Mouse (Mus musculus) intestine, embryonic 15.5 days (tissue): ENCODE measurements around the gene Cdc73. TPM values are rescaled to one million over a fixed set of nuclear protein-coding genes. Genes with fewer than 3 reads are reported as not detected.

Source experiments
- ATAC-seq: fragments of 200-750 bp; cut with Nextera tagmentation; 2 replicates; pipeline ENCODE4 v1.8.0; 2017; ENCODE audit warnings: moderate TSS enrichment, moderate library complexity
- H3K27ac ChIP-seq: fragments of 300-500 bp; sonication (generic); 2 replicates; pipeline ENCODE4 v1.5.1; 2015; ENCODE audit warnings: mild to moderate bottlenecking, inconsistent platforms
- H3K27me3 ChIP-seq: fragments of 300-500 bp; sonication (generic); replicated peaks from 2 replicates; pipeline ENCODE4 v1.6.1; 2015; ENCODE audit warnings: inconsistent platforms
- H3K36me3 ChIP-seq: fragments of 300-500 bp; sonication (generic); 2 replicates; pipeline ENCODE4 v1.6.1; 2015; ENCODE audit warnings: inconsistent platforms
- H3K4me1 ChIP-seq: fragments of 300-500 bp; sonication (generic); replicated peaks from 2 replicates; pipeline ENCODE4 v1.6.1; 2015; ENCODE audit warnings: inconsistent platforms
- H3K4me2 ChIP-seq: fragments of 300-500 bp; sonication (generic); replicated peaks from 2 replicates; pipeline ENCODE4 v1.6.1; 2015; ENCODE audit warnings: mild to moderate bottlenecking, inconsistent platforms
- H3K4me3 ChIP-seq: fragments of 300-500 bp; sonication (generic); replicated peaks from 2 replicates; pipeline ENCODE4 v1.5.1; 2015; ENCODE audit warnings: inconsistent platforms
- H3K9ac ChIP-seq: fragments of 300-500 bp; sonication (generic); 2 replicates; pipeline ENCODE4 v1.6.1; 2015; ENCODE audit warnings: inconsistent platforms
- H3K9me3 ChIP-seq: fragments of 300-500 bp; sonication (generic); 2 replicates; pipeline ENCODE4 v1.6.1; 2016; ENCODE audit warnings: inconsistent platforms
- WGBS: fragments of 180-500 bp; shearing (Covaris S2); methylation state at CpG from one replicate; pipeline ENCODE4 v1.1.7; 2015; 5-methylcytosine and 5-hydroxymethylcytosine counted together
- polyA plus RNA-seq: library from polyadenylated mRNA; unstranded; fragments of >200 nt; fragmentation: Nextera tagmentation; extraction: Ambion mirVana; gene quantifications from 2 replicates; pipeline ENCODE4 v1.2.1, GENCODE M21; 2015

Cdc73 gene
- polyA plus RNA-seq, 1 experiment from 2014 or later = 28.0 TPM

DNA sequence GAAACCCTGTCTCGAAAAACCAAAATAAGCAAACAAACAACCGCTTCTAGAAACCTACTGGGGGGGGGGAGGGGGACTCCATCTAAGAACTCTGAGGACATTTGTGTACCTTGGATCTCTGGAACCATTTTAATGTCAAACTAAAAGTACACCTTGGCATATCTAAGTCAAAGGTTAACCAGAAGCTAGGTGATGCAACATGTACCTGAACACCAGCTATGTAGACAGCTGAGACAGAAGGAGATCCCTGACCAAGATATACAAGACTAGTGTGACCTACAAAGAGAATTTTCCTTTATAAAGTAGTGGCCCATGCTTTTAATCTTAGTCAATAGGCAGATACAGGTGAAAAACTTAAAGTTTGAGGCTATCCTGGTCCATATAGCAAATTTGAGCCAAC, 39.5 kb downstream of the Cdc73 start:
- Histone ChIP-seq H3K27ac (no peak overlapping the region), H3K9ac (no peak overlapping the region), H3K36me3 (0 out of 2 replicates have a peak, but pooled peaks cover 3% of the 10 kb centered on the region), H3K9me3 (no peaks in the 10 kb centered on the region), H3K4me2 (no peak overlapping the region), H3K27me3 (no peaks in the 10 kb centered on the region), H3K4me1 (no peaks in the 10 kb centered on the region), H3K4me3 (no peak overlapping the region)
- peak; percentile 20; the same call in 1 of the 2 replicates for ATAC-seq
- WGBS = 95% methylated on average over 2 of the region's 2 CpGs

DNA sequence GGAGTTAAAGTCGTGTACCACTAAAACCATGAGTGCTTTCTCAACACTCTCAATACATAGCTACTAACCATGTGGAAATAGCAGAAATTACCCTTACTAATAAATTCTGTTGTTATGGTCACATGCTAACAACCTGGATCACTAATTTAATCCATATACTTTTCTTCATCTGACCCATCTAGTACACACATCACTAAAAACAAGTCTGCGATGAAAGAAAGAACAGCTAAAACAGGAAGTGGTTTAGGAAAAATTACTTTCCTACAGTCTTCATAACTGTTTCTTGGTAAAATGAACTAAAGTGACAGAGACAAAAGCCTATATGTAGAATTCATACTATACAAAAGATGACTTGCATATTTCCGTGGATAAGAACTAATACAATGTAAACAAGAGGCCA, 49.0 kb downstream of the Cdc73 start:
- ATAC-seq = no peak
- Histone ChIP-seq H3K27ac (no peak overlapping the region), H3K9ac (no peak overlapping the region), H3K36me3 (no peaks in the 10 kb centered on the region), H3K27me3 (no peaks in the 10 kb centered on the region), H3K4me2 (no peak overlapping the region), H3K9me3 (no peaks in the 10 kb centered on the region), H3K4me1 (no peaks in the 10 kb centered on the region), H3K4me3 (no peak overlapping the region)
- 83% methylated on average over 3 of the region's 3 CpGs for WGBS

DNA sequence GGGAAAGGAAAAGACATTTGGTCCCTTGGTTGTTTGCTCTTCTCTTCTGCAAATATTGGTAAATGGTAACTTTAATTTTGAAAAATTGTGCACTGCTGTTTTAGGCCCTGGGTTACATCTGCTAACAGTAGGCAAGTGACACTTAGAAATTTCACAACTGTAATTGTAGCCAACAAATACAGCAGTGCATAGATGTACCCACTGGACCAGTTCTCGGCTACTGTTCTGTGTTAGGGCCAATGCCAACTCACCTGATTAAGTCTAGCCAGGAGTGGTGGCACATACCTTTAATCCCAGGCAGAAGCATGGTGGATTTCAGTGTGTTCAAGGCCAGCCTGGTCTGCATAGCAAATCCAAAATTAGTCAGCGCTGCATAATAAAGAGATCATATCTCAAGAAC, 52.4 kb downstream of the Cdc73 start:
- H3K4me1 ChIP-seq = no peaks in the 10 kb centered on the region
- no peak overlapping the region for H3K4me3 ChIP-seq
- H3K36me3 ChIP-seq = no peaks in the 10 kb centered on the region
- no peak overlapping the region for H3K4me2 ChIP-seq
- no peak overlapping the region for H3K9ac ChIP-seq
- H3K27ac ChIP-seq = no peak overlapping the region
- H3K9me3 ChIP-seq = no peaks in the 10 kb centered on the region
- WGBS = 93% methylated on average over 2 of the region's 2 CpGs
- no peak for ATAC-seq
- no peaks in the 10 kb centered on the region for H3K27me3 ChIP-seq

DNA sequence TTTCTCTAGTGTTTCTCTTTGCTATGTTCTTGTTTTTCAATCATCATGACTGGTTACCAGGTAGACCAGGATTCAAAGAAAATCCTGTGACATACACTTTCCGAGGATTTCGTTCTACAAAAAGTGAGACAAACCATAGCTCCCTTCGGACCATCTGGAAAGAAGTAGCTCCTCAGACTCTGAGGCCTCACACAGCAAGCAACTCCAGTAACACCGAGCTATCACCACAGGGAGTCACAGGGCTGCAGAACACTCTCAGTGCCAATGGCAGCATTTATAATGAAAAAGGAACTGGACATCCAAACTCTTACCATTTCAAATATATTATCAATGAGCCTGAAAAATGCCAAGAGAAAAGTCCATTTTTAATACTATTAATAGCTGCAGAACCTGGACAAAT, 56.5 kb downstream of the Cdc73 start:
- Histone ChIP-seq H3K4me3 (no peak overlapping the region), H3K27ac (no peak overlapping the region), H3K9me3 (no peaks in the 10 kb centered on the region), H3K36me3 (no peaks in the 10 kb centered on the region), H3K4me2 (no peak overlapping the region), H3K27me3 (no peaks in the 10 kb centered on the region), H3K4me1 (no peaks in the 10 kb centered on the region), H3K9ac (no peak overlapping the region)
- 86% methylated on average over 4 of the region's 4 CpGs for WGBS
- ATAC-seq = no peak

DNA sequence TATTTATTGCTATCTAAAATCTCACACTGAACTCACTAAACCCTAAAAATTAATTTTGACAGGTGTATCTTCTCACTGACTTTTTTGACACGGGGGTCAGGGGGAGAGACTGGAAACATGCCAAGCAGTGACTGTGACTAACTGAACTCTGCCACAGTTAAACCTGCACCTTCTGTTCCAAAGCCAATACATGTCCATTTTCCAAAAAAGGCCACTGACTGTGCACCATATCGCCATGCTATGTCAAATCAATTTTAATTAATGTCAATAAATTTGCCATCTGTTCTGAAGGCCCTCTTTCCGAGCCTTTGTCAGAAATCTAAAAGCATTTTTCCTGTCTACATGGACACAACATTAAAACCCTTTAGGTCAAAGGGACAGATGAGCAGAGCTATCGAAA, 57.3 kb downstream of the Cdc73 start:
- H3K9me3 ChIP-seq = no peaks in the 10 kb centered on the region
- no peak overlapping the region for H3K4me3 ChIP-seq
- no peaks in the 10 kb centered on the region for H3K36me3 ChIP-seq
- no peak overlapping the region for H3K4me2 ChIP-seq
- no peaks in the 10 kb centered on the region for H3K27me3 ChIP-seq
- no peak overlapping the region for H3K9ac ChIP-seq
- no peak for ATAC-seq
- 70% methylated on average over 4 of the region's 4 CpGs for WGBS
- H3K27ac ChIP-seq = no peak overlapping the region
- no peaks in the 10 kb centered on the region for H3K4me1 ChIP-seq

DNA sequence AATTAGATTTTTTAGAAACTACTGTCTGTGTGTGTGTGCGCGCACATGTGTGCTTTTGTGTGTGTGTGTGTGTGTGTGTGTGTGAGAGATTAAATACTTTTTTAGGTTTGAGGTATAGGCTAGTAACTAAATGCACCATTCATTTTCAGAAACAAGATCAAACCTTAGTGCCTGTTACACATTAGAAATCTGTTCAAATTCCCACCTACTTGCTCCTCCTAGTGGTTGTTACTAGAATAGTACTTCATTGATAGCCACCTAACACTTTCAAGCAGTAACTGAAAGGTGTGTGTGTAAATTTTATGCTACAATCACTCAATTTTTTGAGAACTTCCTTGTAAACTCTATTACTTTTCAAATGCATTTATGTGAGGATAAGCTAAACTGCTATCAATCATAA, 58.5 kb downstream of the Cdc73 start:
- Histone ChIP-seq H3K27me3 (no peaks in the 10 kb centered on the region), H3K9ac (no peak overlapping the region), H3K9me3 (no peaks in the 10 kb centered on the region), H3K4me2 (no peak overlapping the region), H3K27ac (no peak overlapping the region), H3K4me3 (no peak overlapping the region), H3K4me1 (no peaks in the 10 kb centered on the region), H3K36me3 (no peaks in the 10 kb centered on the region)
- 98% methylated on average over 2 of the region's 2 CpGs for WGBS
- ATAC-seq = 0 out of 2 replicates have a peak, but pooled peaks have one; percentile 51

DNA sequence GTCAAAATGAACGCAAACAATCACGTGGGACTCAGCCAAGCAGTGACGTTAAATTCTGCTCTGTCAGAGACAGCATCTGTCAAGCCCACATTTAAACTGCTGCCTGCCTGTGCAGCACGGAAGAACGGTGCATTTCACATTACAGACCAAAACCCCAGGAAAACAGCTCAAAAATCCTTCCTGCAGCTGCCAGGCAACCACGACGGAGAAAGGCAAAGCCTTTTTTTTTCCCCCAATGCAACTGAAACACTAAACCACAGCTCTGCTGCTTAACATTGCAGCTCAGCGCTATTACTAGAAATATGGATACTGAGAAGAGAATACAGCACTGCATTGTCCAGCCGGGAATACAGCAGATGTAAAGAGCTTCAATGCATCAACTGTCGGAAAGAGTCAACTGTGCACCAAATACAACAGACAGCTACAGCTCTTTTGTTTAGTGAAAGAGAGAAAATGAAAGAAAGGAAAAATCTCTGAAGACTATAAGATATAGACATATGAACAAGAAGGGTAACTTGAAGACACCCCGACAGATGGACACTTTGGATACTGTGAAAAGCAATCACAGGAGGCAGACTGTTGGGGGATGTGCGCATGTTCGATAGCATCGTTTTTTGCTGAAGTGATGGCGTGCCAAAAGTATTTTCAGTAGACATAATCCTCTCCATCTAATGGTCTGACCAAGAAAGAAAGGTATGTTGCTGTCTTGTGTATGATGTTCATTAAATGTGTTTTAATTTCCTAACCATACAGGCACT, 61.9 kb downstream of the Cdc73 start, which contains the start of gene B3galt2:
Gene B3galt2, plus strand, starts transcription at position 15 of the 758 bp plus-strand sequence.
- Histone ChIP-seq H3K9ac (no peak within 1 kb of the TSS), H3K36me3 (no peaks in the 10 kb centered on the region), H3K4me1 (no peaks in the 10 kb centered on the region), H3K27me3 (no peaks in the 10 kb centered on the region), H3K9me3 (no peaks in the 10 kb centered on the region), H3K4me3 (no peak within 1 kb of the TSS), H3K4me2 (peak within 1 kb of the TSS; percentile 41), H3K27ac (peak within 1 kb of the TSS; percentile 37; the same call in 1 of the 2 replicates)
- WGBS = 54% methylated on average over 15 of the region's 15 CpGs
- ATAC-seq = no peak

DNA sequence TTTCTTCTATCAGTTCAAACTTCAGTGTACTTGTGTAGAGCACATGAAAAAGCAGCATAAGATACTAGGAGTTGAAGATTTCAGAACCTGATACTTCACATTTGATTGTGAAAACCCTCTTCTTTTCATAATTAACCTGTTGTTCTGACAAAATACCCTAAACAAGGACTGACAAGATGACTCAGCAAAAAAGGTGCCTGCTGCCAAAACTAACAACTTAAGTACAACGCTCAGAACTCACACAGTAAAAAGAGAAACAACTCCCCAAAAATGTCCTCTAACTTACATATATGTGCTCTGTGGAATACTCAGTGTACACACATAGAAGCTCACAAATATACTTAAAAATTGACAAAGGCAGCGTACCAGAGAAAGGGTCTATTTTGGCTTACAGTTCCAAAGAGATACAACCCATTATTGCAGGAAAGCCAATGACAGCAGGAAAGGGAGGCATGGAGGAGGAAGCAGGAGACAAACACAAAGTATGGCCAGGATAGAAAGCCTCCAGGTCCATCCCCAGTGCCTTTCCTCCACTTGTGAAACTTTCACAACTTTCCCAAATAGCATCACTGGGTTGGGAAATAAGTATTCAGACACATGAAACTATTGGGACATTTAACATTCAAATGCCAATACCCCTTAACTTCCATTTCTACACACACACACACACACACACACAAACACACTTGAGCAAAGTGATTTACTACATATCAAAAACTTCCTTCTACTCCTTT, 69.7 kb downstream of the Cdc73 start:
- Histone ChIP-seq H3K36me3 (no peaks in the 10 kb centered on the region), H3K27me3 (no peaks in the 10 kb centered on the region), H3K4me3 (no peak overlapping the region), H3K9ac (no peak overlapping the region), H3K4me1 (no peaks in the 10 kb centered on the region), H3K9me3 (no peaks in the 10 kb centered on the region), H3K27ac (no peak overlapping the region), H3K4me2 (no peak overlapping the region)
- WGBS = 86% methylated on average over 2 of the region's 2 CpGs
- ATAC-seq = no peak

DNA sequence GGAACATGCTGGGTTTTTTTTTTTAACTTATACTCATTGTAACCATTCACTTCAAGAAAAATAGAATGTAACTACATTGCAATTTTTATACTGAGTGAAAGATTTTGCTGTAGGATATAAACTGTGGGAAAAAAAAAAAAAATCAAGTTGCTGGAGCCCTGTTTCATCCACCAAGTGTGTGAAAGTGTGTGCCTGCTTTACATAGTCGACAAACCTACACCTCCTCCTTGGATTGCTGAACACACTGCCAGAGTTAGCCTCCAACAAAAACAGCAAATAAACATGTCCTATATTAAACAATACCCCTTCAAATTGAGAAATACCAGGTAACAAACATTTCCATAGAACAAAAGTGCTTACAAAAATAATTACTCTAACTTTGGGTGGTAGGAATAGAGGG, 70.3 kb downstream of the Cdc73 start:
- no peak for ATAC-seq
- H3K27me3 ChIP-seq = no peaks in the 10 kb centered on the region
- H3K27ac ChIP-seq = no peak overlapping the region
- WGBS = 58% methylated on average over 1 of the region's 1 CpGs
- no peaks in the 10 kb centered on the region for H3K4me1 ChIP-seq
- no peak overlapping the region for H3K9ac ChIP-seq
- no peak overlapping the region for H3K4me2 ChIP-seq
- H3K4me3 ChIP-seq = no peak overlapping the region
- H3K36me3 ChIP-seq = no peaks in the 10 kb centered on the region
- no peaks in the 10 kb centered on the region for H3K9me3 ChIP-seq

DNA sequence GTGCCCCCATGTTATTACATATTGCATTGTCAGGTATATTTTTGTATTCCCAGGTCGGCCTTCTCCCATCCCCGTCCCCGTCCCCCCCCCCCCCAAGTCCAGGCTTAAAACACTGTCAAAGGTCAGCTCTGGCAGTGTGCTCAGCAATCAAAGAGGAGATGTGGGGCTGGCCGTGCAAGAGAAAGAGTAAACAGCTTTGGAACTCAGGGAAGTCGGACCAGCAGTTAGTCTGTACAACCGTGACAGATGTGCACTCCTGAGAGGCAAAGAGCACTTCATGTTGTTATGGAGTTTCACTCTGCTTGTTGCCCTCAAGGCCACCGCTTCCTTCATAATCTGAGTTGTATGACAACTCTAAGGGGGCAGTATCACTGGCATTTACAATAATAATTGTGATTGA, 71.4 kb downstream of the Cdc73 start:
- no peaks in the 10 kb centered on the region for H3K9me3 ChIP-seq
- no peak overlapping the region for H3K27ac ChIP-seq
- peak; percentile 55; the same call in 1 of the 2 replicates for ATAC-seq
- H3K27me3 ChIP-seq = no peaks in the 10 kb centered on the region
- H3K4me2 ChIP-seq = no peak overlapping the region
- 21% methylated on average over 7 of the region's 7 CpGs for WGBS
- H3K9ac ChIP-seq = no peak overlapping the region
- no peaks in the 10 kb centered on the region for H3K36me3 ChIP-seq
- no peak overlapping the region for H3K4me3 ChIP-seq
- no peaks in the 10 kb centered on the region for H3K4me1 ChIP-seq

DNA sequence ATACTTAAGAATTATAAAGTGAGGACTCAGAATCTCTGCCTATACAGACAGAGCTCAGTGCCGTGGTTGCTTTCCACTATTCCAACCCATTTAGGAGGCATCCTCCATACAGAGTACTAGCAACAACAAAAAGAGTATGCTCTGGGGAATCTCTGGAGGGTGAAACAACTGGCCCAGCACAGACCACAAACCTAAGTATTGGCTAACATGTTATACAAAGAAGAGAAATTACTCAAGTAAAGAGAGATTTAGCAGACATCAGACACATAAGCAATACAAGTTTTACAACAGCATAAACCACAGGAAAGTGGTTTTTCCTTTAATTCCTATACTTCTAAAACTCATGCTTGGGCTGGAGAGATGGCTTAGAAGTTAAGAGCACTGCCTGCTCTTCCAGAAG, 80.1 kb downstream of the Cdc73 start:
- Histone ChIP-seq H3K27me3 (no peaks in the 10 kb centered on the region), H3K36me3 (no peaks in the 10 kb centered on the region), H3K9me3 (no peaks in the 10 kb centered on the region), H3K9ac (no peak overlapping the region), H3K4me1 (no peaks in the 10 kb centered on the region), H3K4me3 (no peak overlapping the region), H3K27ac (no peak overlapping the region), H3K4me2 (no peak overlapping the region)
- WGBS = 89% methylated on average over 1 of the region's 1 CpGs
- ATAC-seq = no peak

DNA sequence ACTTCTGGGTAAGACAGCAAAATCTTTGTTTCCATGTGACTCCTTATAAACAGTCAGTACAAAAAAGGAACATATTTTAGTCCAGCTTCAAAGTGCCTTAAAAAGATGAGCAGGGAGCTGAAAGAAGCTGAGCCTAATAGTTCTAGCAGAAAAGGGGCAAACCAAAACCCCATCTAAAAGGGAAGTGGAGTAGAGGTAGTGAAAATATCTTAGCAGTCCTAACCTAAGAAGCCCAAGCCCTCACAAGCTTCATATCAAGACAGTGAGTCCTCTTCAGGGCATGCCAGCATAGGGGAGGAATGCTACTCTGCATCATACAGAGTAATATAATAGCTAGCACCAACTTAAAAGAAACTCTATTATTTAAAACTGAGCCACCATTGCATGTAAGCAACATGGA, 80.8 kb downstream of the Cdc73 start:
- no peak overlapping the region for H3K4me2 ChIP-seq
- no peaks in the 10 kb centered on the region for H3K4me1 ChIP-seq
- H3K9me3 ChIP-seq = no peaks in the 10 kb centered on the region
- no peaks in the 10 kb centered on the region for H3K27me3 ChIP-seq
- no peak overlapping the region for H3K9ac ChIP-seq
- no peak for ATAC-seq
- H3K27ac ChIP-seq = no peak overlapping the region
- no peaks in the 10 kb centered on the region for H3K36me3 ChIP-seq
- H3K4me3 ChIP-seq = no peak overlapping the region

DNA sequence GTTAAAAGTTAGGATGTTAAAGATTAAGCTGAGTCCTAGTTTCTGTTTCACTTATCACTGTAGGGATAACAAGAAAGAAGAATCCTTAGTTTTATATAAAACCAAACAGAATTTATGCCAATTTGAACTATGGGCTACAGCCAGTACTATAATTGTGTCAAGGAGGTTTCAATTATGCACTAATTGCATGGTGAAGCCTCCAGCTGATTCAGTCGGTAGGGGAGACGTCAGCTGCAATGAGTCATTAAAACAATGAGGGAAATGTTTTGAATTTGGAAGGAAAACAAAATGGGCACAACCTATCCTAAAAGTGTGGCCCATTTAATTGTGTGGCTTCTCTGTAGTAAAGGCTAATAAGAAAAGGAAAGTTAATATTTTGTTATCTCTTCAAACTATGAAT, 82.9 kb downstream of the Cdc73 start:
- Histone ChIP-seq H3K9me3 (no peaks in the 10 kb centered on the region), H3K4me3 (no peak overlapping the region), H3K4me2 (no peak overlapping the region), H3K9ac (no peak overlapping the region), H3K27ac (no peak overlapping the region), H3K36me3 (no peaks in the 10 kb centered on the region), H3K4me1 (no peaks in the 10 kb centered on the region), H3K27me3 (no peaks in the 10 kb centered on the region)
- 66% methylated on average over 2 of the region's 2 CpGs for whole genome bisulfite sequencing
- ATAC-seq = no peak
